Mouse (Mus musculus) heart, postnatal 0 days (tissue): Measurements from ENCODE around the gene Atg16l2. TPM values are rescaled to one million over a fixed set of nuclear protein-coding genes. Genes with fewer than 3 reads are reported as not detected.

Experiments used
- ATAC-seq: fragments of 200-750 bp; cut with Nextera tagmentation; 2 replicates; pipeline ENCODE4 v1.8.0; 2017; ENCODE audit warnings: low read depth, moderate number of reproducible peaks, moderate library complexity; ENCODE audit not compliant: insufficient read depth
- DNase-seq: peaks from one replicate; pipeline ENCODE4 v3.0.0-alpha.2; 2016; ENCODE audit warnings: low spot score
- H3K27ac ChIP-seq: fragments of 300-500 bp; sonication (generic); 2 replicates; pipeline ENCODE4 v1.5.1; 2014; ENCODE audit warnings: low read depth, mild to moderate bottlenecking
- H3K27me3 ChIP-seq: fragments of 300-500 bp; sonication (generic); 2 replicates; pipeline ENCODE4 v1.6.1; 2014; ENCODE audit warnings: low read length, mixed read lengths; ENCODE audit not compliant: control insufficient read depth, insufficient read depth
- H3K36me3 ChIP-seq: fragments of 300-500 bp; sonication (generic); replicated peaks from 2 replicates; pipeline ENCODE4 v1.6.1; 2014; ENCODE audit warnings: low read length, mixed read lengths; ENCODE audit not compliant: control insufficient read depth, insufficient read depth
- H3K4me1 ChIP-seq: fragments of 300-500 bp; sonication (generic); 2 replicates; pipeline ENCODE4 v1.6.1; 2014; ENCODE audit warnings: antibody characterized with exemption; ENCODE audit not compliant: control insufficient read depth, insufficient read depth
- H3K4me2 ChIP-seq: fragments of 300-500 bp; sonication (generic); 2 replicates; pipeline ENCODE4 v1.6.1; 2014; ENCODE audit warnings: low read depth, mild to moderate bottlenecking, low read length, moderate library complexity
- H3K4me3 ChIP-seq: fragments of 300-500 bp; sonication (generic); 2 replicates; pipeline ENCODE4 v1.5.1; 2014; ENCODE audit warnings: low read depth, low read length
- H3K9ac ChIP-seq: fragments of 300-500 bp; sonication (generic); replicated peaks from 2 replicates; pipeline ENCODE4 v1.6.1; 2014; ENCODE audit warnings: low read depth, low read length, mixed read lengths
- H3K9me3 ChIP-seq: fragments of 300-500 bp; sonication (generic); replicated peaks from 2 replicates; pipeline ENCODE4 v1.6.1; 2016; ENCODE audit warnings: low read length; ENCODE audit not compliant: control insufficient read depth
- CTCF ChIP-seq: IDR thresholded peaks from 2 replicates; pipeline ENCODE4 v1.5.1; 2016; ENCODE audit warnings: antibody characterized with exemption, control low read depth, low read depth
- EP300 ChIP-seq: IDR thresholded peaks from 2 replicates; pipeline ENCODE4 v1.6.1; 2016; ENCODE audit warnings: antibody characterized with exemption, low read depth
- whole genome bisulfite sequencing: fragments of 180-500 bp; shearing (Covaris S2); extraction: QIAGEN DNeasy Blood & Tissue Kit; methylation state at CpG from one replicate; pipeline ENCODE4 v1.1.7; 2014; 5-methylcytosine and 5-hydroxymethylcytosine counted together
- polyA plus RNA-seq: library from polyadenylated mRNA; unstranded; fragments of >200 nt; fragmentation: Nextera tagmentation; extraction: Ambion mirVana; gene quantifications from 2 replicates; pipeline ENCODE4 v1.2.1, GENCODE M21; 2015
- total RNA-seq: library from RNA; depleted of rRNA; stranded (reverse); fragments of >200 nt; gene quantifications from 2 replicates; pipeline ENCODE4 v1.2.3, GENCODE M21; 2014; ENCODE audit warnings: low replicate concordance

Gene Atg16l2
- total and polyA plus RNA-seq, 2 experiments from 2014 or later, result 15.9 to 67.1 TPM

DNA sequence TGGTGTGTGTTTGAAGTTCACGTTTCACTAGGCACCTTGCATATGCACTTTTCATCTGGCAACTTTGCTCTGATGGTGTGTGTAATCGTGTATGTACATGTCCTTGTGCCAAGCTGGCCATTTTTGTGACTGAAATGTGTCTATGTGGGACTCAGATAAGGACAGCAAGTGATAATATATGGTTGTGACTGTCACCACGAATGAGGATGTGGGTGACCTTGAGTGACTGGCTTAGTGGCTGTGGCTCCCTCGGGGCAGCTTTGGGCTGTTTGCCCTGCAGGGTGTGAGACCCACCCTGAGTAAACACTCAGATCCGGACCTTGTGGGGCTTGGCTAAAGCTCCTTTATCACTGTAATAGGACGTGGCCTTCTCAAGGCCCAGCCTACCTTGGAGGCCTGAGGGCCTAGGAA, 14.5 kb upstream of the Atg16l2 start:
- no peak overlapping the region for H3K9ac ChIP-seq
- H3K4me3 ChIP-seq, result no peak overlapping the region
- WGBS, result 49% methylated on average over 6 of the region's 6 CpGs
- no peaks in the 10 kb centered on the region for H3K9me3 ChIP-seq
- H3K36me3 ChIP-seq, result no peaks in the 10 kb centered on the region
- ATAC-seq, result no peak
- no peak overlapping the region for H3K4me2 ChIP-seq
- 0 out of 2 replicates have a peak, but pooled peaks cover 2% of the 10 kb centered on the region for H3K27me3 ChIP-seq
- TF ChIP-seq EP300 (no peak), CTCF (no peak)
- no peak overlapping the region for H3K27ac ChIP-seq
- no peak for DNase-seq
- H3K4me1 ChIP-seq, result peaks cover 13% of the 10 kb centered on the region; the same call in 1 of the 2 replicates

GRCm38 (mm10) chr7:101315699-101316098, 13.6 kb upstream of the Atg16l2 start:
- H3K4me2 ChIP-seq, result no peak overlapping the region
- no peak overlapping the region for H3K9ac ChIP-seq
- H3K27me3 ChIP-seq, result no peaks in the 10 kb centered on the region
- no peaks in the 10 kb centered on the region for H3K9me3 ChIP-seq
- H3K27ac ChIP-seq, result no peak overlapping the region
- no peak overlapping the region for H3K4me3 ChIP-seq
- ATAC-seq (no peak), DNase-seq (no peak)
- 0 out of 2 replicates have a peak, but pooled peaks cover 9% of the 10 kb centered on the region for H3K4me1 ChIP-seq
- H3K36me3 ChIP-seq, result no peaks in the 10 kb centered on the region
- no peak for TF ChIP-seq CTCF
- TF ChIP-seq EP300, result no peak

- Histone ChIP-seq H3K9ac (no peak overlapping the region), H3K4me3 (no peak overlapping the region), H3K9me3 (no peaks in the 10 kb centered on the region), H3K4me1 (0 out of 2 replicates have a peak, but pooled peaks cover 14% of the 10 kb centered on the region), H3K27ac (no peak overlapping the region), H3K27me3 (no peaks in the 10 kb centered on the region), H3K36me3 (no peaks in the 10 kb centered on the region), H3K4me2 (no peak overlapping the region)
- TF ChIP-seq EP300 (no peak), CTCF (no peak)
- DNase-seq, result no peak
- ATAC-seq, result no peak
- WGBS, result 43% methylated on average over 5 of the region's 5 CpGs
Observed at GRCm38 (mm10) chr7:101314396-101314795, 12.3 kb upstream of the Atg16l2 start.

DNA sequence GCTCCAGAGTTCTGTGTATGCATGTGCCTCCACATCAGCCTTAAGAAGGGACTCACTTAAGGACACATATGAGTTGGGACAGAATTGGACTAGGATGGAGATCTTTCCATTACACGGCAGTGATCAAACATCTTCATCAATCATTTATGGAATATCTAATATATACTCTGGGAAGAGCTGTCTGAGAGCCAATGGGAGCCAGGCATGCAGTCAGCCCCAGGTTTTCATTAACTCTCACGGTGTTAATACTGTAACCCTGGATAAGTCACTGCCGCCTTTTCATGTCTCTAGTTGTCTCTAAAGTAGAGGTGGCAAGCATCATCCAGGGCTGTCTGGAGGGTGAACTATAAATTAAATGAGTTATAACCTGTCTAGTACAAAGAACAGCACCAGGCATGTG, 11.0 kb upstream of the Atg16l2 start:
- no peaks in the 10 kb centered on the region for H3K27me3 ChIP-seq
- 0 out of 2 replicates have a peak, but pooled peaks cover 9% of the 10 kb centered on the region for H3K4me1 ChIP-seq
- TF ChIP-seq EP300 (no peak), CTCF (no peak)
- ATAC-seq, result no peak
- no peak for DNase-seq
- 81% methylated on average over 3 of the region's 3 CpGs for WGBS
- no peak overlapping the region for H3K4me2 ChIP-seq
- H3K9ac ChIP-seq, result no peak overlapping the region
- H3K36me3 ChIP-seq, result no peaks in the 10 kb centered on the region
- no peaks in the 10 kb centered on the region for H3K9me3 ChIP-seq
- H3K4me3 ChIP-seq, result no peak overlapping the region
- H3K27ac ChIP-seq, result no peak overlapping the region

DNA sequence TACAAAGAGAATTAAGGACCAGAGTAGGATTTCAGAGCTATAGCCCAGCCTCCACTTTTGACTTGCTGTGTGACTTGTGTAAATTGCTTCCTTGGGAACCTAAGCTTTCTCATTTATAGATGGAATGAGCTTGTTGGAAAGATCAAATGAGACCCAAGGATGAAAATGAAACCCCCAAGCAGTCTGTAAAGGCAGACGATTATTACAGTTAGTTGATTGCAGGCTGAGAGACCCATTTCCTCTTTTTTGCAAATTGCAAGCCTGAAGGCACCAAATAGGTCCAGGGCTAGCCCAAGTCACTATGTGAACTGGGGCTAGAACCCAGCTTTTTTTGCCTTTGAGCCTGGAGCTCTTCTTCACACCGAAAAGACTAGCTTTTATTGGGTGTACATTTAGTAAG, 9.0 kb upstream of the Atg16l2 start:
- Histone ChIP-seq H3K4me2 (peak overlapping the region; percentile 62), H3K27ac (peak overlapping the region; percentile 99), H3K27me3 (no peaks in the 10 kb centered on the region), H3K36me3 (no peaks in the 10 kb centered on the region), H3K9me3 (no peaks in the 10 kb centered on the region), H3K4me3 (peak overlapping the region; percentile 55), H3K9ac (no peak overlapping the region), H3K4me1 (0 out of 2 replicates have a peak, but pooled peaks cover 9% of the 10 kb centered on the region)
- WGBS, result 30% methylated on average over 2 of the region's 2 CpGs
- TF ChIP-seq EP300 (no peak), CTCF (no peak)
- ATAC-seq (no peak), DNase-seq (no peak)

- under 1% methylated on average over 43 of the region's 43 CpGs for WGBS
- ATAC-seq (peak; percentile 95), DNase-seq (peak; percentile 98)
- H3K4me3 ChIP-seq, result peak overlapping the region; percentile 55
- TF ChIP-seq CTCF (peak; percentile 91), EP300 (peak; percentile 77; the same call in 1 of the 2 replicates)
- no peaks in the 10 kb centered on the region for H3K27me3 ChIP-seq
- H3K4me1 ChIP-seq, result 0 out of 2 replicates have a peak, but pooled peaks cover 9% of the 10 kb centered on the region
- peak overlapping the region; percentile 69 for H3K9ac ChIP-seq
- no peaks in the 10 kb centered on the region for H3K36me3 ChIP-seq
- no peaks in the 10 kb centered on the region for H3K9me3 ChIP-seq
- H3K4me2 ChIP-seq, result peak overlapping the region; percentile 62
- peak overlapping the region; percentile 99 for H3K27ac ChIP-seq
Observed at GRCm38 (mm10) chr7:101310327-101311028, 8.4 kb upstream of the Atg16l2 start.
